Mouse (Mus musculus) left cerebral cortex, postnatal 36 days (tissue): ENCODE results near the gene Ppp1r27. TPM values are rescaled to one million over a fixed set of nuclear protein-coding genes. Genes with fewer than 3 reads are reported as not detected.
A peak's percentile ranks its signal among the peaks of the same experiment; 100 is the strongest.
"Not testable (repeated sequence)": the region's sequence is repeated elsewhere in the genome, so short reads cannot be mapped to it uniquely, and the experiment has no call there.

Source experiments
- DNase-seq, 2 experiments: peaks; one replicate each; pipeline ENCODE4 v3.0.0; 2021 to 2022; ENCODE audit warnings: low spot score in 2 of 2, mixed read lengths in 1 of 2
- intact Hi-C: fragments of 180-260 bp; cut with DNase I; formaldehyde crosslinking; loops from one replicate; pipeline ENCODE4 v1.15.1; 2025
- total RNA-seq, 2 experiments: library from RNA; stranded (reverse); gene quantifications; 2 replicates each; pipeline ENCODE4 v1.2.3; 2021

Gene Ppp1r27
- total RNA-seq, 2 experiments from 2014 or later = not detected

DNA sequence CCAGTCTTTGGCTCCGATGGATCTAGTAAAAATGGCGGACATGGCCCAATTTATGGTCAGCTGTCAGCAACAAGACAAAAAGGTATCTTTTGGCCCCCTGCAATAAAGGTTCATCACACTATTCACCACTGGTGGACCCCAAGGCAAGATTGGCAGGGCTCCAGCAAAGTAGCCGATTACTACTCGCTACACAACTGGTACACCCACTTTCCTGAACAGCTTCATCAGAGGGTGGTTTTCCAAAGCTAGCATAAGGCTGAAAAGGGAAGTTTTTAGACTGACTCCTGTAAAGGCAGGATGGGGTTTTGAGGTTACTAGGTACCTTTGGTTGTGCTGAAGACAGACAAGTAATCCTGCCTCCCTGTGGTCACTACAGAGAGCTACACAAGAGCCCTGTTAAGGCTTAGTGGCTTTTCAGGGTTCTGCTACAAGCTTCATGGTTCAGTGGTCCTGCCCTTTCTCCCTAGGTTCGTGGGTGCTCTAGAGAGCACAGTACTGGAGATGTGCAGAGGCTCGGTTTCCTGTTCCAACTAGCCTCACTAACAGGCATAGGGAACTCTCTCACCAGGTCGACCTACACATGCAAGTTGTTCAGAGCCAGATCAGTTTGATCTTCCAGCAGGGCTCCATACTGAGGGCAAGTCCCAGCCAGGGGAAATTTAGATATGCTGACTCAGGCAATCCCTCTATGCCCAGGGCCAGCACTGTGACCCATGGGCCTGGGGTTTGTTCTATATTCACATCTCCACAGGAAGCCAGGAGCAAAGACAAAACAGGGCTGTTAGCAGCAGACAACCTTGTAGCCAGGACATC lies 26.5 kb upstream of the Ppp1r27 start:
- intact Hi-C loops = loop anchor here (10.0 kb wide), 1 partner anchor 93 kb away; the partner anchor contains the start of gene Mrpl12
- no peak for DNase-seq

DNA sequence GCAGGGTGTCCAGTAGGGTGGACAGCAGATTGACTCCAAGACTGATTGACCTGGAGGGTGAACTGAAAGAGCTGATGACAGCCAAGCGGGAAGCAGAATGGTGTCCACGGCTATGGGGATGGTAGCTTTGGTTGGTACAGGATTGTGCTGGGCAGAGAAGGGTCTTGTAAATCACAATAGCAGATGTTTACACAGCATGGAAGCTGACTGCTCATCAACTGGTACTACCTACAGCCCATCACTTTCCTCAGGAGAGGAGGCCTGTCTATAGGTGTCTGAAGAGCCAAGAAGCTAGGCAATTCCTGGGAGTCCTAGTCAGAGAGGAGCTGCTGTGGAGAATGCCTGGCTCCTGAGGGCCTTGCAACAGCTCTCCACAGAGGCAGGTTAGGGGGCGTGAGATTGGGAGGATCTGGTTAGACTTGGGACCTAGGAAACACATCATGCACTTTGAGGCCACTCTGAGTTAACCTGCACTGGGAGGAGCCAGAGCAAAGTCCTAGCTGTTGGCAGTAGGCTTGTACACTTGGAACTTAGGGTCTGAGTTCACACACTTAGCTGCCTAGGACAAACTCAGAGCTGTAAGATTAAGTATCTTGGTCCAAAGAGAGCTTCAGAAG lies 25.5 kb upstream of the Ppp1r27 start:
- no peak for DNase-seq
- intact Hi-C loops = loop anchor here (10.0 kb wide), 1 partner anchor 92 kb away; the partner anchor contains the start of gene Mrpl12

DNA sequence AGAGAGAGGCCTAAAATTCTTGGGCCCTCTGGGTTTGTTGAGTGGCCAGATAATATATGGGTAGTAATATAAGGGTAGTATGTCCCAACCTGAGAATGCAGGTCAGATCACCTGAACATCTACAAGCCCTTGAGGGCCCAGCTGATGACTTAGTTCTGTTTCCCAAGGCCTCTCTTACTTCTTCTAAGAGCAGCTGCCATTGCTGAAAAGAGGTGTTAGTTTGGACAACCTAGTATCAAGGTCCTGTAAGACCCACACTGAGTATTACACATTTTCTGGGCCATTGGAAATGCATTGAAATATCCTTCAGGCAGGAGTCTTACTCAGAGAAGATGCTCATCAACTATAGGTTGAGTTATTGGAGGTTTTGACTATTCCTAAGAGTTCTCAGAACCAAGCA lies 25.0 kb upstream of the Ppp1r27 start:
- intact Hi-C loops = loop anchor here (10.0 kb wide), 1 partner anchor 91 kb away; the partner anchor contains the start of gene Mrpl12
- DNase-seq = no peak

DNA sequence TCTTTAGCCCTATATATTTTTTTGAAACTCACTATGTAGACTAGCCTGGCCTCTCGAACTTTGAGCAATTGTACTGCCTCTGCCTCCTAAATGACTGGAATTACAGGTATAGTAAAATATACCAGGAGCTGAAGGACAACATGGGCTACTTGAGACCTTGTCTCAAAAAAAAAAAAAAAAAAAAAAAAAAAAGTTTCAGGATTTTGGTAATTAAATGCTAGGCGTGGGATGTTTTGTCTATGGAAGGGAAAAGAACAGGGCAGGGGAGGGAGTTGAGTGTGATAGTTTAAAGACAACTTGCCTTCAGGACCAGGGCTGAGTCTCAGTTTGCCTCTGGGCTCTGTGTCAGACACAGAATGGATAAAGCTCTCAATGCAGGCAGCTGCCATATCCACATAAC lies 24.1 kb upstream of the Ppp1r27 start:
- intact Hi-C loops = loop anchor here (10.0 kb wide), 1 partner anchor 90 kb away; the partner anchor contains the start of gene Mrpl12

DNA sequence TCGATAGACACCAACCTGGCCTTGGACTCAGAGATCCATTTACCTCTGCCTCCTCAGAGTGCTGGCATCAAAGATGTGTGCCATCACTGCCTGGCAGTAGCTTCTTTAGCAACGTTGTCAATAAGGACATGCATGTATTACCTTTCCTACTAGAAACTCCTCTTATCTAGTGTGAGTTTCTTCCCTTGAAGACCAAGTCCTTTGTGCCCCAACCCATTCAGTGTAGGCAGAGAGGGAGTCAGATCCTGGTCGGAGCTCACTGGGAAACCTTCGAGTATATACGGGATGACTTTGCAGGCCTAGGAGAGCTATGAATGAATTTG lies 23.3 kb upstream of the Ppp1r27 start:
- DNase-seq = no peak
- intact Hi-C loops = loop anchor here (10.0 kb wide), 1 partner anchor 89 kb away; the partner anchor contains the start of gene Mrpl12

More for the DNA sequence above, 24.1 kb upstream of the Ppp1r27 start:
- DNase-seq = no peak

DNA sequence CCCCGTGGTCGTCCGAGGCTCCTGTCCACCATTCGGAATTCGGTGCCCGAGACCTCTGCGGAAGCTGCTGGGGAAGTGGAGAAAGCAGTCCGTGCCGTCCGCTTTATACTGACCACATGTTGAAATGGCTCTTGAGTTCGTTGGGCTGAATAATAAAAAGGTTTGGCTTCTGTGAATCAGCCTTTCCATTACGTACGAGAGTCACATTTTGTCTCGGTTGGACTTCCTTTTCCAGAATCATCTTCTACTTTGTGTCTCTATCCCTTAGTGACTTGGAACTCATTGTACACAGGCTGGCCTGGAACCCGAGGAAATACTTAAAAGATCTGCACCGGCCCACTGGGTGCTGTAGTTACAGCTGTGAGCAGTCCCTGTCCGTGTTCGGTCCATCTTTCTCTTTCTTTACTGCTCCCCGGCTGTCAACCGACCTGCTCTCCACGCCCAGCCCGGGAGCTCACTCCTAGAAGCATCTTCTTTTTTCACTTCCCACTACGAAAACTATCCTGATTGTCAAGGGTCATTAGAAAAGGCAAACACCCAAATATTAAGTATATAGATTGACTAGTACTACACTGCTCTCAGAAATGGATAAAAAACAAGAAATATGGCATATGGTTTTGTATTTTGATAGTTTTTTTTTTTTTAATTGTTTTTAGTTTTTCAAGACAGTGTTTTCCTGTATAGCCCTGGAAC lies 22.8 kb upstream of the Ppp1r27 start:
- no peak for DNase-seq
- intact Hi-C loops = loop anchor here (1.0 to 10.0 kb wide), 2 partner anchors 8 to 89 kb away; partner anchors contain the start of genes Arhgdia and Mrpl12

DNA sequence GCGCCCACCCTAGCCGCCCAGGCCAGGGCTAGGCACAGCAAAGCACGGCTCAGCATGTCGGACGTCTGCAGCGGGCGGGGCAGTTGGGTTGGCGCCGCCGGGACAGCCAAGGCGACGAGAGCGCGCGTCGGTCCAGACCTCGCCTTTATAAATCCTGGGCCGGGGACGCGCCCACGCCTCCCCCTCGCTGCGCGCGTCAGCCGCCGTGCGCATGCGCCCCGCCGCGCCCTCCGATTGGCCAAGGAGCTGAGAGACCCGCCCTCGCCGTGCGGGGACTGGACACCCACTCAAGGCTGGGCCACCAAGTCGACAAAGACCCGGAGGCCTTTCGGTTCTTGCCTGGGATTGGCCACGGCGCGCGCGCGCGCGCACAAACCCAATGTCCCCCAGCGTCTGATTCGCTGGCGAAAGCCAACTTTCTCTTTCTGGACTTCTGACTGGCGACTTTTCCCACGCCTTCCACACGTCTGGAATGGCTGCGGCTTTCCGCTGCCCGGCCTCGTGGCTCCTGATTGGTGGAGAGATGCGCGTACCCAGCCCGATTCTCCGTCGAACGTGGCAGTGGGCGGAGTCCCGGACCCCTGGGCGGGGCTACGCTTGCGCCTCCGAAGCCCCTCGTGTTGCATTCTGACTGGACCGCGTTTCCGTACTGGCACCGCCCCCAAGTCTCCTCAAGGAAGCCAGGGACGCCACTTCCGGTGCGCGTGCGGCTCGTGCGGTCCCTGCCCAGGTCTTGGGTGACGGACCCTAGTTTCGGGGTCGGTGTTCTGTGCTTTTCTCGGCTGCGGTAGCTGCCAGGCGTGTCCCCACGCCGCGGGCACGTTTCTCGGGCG lies 22.0 kb upstream of the Ppp1r27 start, which contains the start of gene P4hb:
Gene P4hb (minus strand): TSS at position 502 of the 833 bp plus-strand sequence.
- intact Hi-C loops = loop anchor here (1.0 to 10.0 kb wide), 2 partner anchors 8 to 88 kb away; partner anchors contain the start of genes Arhgdia and Mrpl12

DNA sequence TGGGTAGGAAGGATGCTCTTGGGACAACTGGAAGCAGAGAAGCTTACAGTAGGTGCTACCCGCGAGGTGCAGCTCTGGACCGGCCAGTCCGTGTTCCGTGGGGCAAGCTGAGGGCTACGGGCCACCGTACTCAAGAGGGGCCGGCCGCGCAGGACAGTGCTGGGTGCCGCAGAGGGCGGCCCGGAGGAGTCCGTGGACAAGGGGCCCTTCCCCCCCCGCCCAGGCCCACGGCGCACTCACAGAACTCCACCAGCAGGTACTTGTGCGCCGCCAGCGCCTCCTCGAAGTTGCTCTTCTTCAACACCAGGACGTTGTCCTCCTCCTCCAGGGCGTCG lies 21.5 kb upstream of the Ppp1r27 start:
- peak in 1 of 2 experiments; percentile 18 for DNase-seq
- intact Hi-C loops = loop anchor here (10.0 kb wide), 1 partner anchor 88 kb away; the partner anchor contains the start of gene Mrpl12

More for the DNA sequence above, 22.0 kb upstream of the Ppp1r27 start, which contains the start of gene P4hb:
- DNase-seq = peak; percentile 100

DNA sequence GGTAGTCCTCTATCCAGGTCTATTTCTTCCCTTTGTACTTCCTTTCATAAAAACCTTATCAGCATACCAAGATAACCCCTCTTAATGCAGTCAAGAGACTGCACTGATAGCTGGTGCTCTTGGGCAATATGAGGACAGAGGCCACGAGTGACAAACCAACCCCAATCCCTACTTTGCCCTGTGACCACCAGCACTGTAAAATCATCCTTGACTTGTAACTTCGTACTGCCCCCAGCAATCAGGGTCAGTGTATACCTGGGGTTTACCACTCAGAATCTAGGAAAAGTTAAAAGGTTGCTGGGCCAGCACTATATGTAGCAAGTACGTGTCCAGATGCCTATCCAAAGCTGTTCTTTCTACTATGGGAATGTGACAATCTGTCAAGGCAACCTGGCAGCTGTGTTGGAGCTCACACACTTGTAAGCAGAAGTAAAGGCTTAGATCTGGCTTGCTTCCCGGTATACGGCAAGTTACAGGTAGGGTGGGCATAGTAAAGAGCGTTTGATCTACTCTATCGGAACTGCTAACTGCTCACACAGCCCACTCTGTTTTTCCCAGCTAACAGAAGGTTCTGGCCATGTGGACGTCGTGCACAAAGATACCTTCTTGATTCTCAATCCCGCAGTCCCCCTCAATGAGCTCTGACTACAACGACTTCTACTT lies 21.0 kb upstream of the Ppp1r27 start:
- intact Hi-C loops = loop anchor here (2.0 to 10.0 kb wide), 2 partner anchors 57 to 87 kb away; partner anchors contain the start of gene Mrpl12
- no peak for DNase-seq

DNA sequence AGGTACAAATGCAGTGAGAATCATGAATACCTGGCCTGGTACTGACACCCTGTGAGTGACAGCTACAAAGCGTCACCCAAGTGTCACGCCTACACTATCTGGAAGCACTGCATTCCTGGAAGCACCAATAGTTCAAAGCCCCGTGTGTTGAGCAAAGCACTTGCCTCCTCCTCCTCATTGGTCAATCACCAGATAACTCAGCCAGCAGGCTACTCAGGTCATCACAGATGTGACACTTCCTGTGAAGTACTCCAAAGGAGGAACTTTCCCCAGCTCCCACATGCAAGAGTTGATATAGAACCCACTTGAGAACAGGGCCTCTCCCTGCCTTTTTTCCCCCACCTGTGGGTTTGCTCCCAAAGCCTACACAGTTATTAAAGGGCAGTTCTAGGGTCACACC lies 20.2 kb upstream of the Ppp1r27 start:
- intact Hi-C loops = loop anchor here (2.0 to 10.0 kb wide), 2 partner anchors 56 to 86 kb away; partner anchors contain the start of gene Mrpl12
- DNase-seq = no peak

DNA sequence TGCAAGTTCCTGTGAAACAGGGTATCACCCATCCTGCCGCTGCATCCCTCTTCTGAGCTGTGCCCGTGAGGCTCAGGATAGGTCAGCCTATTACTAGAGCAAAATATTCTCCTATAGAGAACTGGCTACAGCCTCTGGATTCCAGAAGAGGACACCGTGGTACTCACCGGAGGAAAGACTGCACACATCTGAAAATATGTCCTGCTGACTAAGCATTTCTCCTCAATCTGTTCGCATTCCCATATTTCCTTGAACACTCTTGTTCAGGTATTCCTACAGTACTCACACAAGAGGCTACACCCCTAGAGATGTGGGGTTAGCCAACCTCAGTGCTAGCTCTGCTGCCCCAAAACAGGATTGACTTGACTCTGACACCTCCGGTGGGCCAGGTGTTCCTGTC lies 17.4 kb upstream of the Ppp1r27 start:
- intact Hi-C loops = no loop called here
- no peak for DNase-seq

DNA sequence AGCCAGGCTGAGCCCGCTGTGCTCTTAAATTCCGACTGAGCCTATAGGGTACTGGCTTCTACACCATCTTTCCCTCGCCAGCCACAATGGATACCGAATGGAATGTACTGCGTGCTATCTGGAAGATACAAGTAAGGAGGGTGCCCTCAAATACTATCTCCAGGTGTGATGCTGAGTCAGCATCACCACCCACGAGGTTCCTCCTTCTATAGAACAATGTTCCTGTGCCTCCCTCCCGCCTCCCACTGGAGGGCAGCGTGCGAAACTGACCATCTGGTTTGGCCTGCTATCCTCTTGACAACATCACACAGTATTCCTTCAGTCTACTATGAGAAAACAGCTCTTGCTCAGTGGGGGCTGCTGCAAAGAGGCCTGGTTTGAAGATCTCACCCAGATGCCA lies 14.2 kb upstream of the Ppp1r27 start:
- intact Hi-C loops = no loop called here
- peak in 1 of 2 experiments; percentile 11 for DNase-seq

DNA sequence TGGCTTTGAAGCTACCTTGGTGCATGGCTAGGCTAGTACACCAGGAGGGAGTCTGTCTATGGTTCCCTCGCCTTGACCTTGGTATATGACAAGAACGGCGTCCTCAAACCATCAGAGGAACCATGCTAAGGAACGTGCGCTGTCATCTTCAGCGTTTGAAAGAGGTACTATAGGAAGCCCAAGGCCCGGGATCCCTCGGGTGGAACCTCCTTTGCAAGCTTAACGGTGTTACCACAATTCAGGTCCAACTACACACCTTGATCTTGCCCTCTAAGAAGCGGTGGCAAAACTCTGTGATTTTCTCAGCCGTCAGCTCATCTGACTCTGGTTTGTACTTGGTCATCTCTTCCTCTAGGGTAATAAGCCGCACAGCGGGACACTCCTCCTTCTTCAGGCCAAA lies 12.0 kb upstream of the Ppp1r27 start:
- intact Hi-C loops = no loop called here
- no peak for DNase-seq

DNA sequence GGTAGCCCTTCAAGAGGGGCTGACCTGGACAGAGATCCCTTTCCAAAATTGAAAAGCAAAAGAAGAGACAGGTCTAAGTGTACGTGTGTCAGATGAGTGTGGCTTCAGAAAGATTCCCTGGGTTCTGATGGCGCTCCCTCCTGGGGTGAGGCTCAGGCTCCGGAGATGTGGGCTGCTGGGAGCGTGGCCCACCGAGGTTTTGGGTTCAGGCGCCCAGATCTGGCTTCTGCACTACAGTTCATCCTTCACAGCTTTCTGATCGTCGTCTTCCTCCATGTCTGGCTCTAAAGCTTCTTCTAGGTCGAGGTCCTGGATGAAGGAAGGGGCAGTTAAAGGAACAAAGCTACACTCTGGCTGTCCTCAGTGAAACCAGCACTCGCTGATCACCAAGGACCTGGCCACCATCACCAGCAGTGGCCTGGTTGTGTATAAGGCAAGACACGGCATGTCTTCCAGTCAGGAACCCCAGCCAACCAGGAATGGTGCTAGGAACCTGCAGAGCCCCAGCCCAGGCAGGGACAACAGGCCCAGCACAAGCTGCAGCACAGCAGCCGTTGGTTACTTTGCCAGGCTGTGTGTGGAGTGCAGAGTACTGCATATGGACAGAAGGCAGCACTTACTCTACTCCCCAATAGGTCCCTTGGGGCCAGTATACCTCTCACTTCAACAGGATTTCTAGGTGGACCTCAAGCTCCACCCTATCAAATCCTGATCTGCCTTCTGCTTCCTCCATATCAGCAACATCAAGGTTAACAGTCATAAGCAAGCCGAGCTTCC lies 10.2 kb upstream of the Ppp1r27 start:
- no peak for DNase-seq
- intact Hi-C loops = no loop called here

DNA sequence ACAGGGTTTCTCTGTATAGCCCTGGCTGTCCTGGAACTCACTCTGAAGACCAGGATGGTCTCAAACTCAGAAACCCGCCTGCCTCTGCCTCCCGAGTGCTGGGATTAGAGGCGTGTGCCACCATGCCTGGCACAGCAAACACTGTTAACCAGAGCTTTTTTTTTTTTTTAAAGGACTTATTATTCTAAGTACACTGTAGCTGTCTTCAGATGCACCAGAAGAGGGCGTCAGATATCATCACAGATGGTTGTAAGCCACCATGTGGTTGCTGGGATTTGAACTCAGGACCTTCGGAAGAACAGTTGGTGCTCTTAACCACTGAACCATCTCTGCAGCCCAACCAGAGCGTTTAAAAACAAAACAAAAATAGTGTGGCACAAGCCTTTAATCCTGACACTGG lies 7.9 kb upstream of the Ppp1r27 start:
- intact Hi-C loops = not testable (repeated sequence)

DNA sequence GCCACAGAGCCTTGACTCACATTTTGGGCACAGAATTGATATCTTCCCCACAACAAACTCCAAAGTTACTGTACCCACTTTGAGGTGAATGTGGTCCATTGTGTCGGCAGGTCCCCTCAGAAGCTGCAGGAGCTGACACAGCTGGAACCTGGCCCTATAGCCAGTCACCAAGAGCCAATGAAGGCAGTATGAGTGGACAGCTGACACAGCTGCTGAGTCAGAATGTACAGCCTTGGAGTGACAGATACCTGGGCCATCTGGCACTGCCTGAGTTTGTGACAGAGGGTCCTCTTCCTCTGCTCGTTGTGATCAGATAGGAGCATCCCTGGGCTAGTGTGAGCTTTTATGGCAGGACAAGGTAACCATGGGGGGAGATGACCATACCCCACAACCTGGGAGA lies 4.3 kb upstream of the Ppp1r27 start:
- no peak for DNase-seq
- intact Hi-C loops = no loop called here

More for the DNA sequence above, 7.9 kb upstream of the Ppp1r27 start:
- DNase-seq = not testable (repeated sequence)

DNA sequence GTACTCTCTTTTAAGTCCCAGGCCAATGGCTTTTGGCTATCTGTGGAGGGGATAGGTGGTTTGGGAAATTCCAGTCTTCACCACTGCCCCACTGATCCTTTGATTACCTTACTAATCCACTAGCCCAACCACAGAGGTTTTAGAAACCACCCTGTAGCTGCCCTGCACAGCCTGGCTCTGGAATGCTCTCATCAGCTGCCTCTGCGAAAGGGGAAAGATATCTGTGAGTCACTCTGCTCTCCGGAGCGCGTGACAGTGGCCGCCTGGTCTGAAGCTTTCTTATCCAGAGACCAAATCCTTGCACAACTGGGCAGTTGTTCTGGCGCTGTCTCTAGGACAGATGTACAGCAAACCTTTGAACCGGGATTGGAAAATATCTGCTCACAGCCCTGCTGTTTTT lies 3.9 kb upstream of the Ppp1r27 start:
- DNase-seq = no peak
- intact Hi-C loops = no loop called here

DNA sequence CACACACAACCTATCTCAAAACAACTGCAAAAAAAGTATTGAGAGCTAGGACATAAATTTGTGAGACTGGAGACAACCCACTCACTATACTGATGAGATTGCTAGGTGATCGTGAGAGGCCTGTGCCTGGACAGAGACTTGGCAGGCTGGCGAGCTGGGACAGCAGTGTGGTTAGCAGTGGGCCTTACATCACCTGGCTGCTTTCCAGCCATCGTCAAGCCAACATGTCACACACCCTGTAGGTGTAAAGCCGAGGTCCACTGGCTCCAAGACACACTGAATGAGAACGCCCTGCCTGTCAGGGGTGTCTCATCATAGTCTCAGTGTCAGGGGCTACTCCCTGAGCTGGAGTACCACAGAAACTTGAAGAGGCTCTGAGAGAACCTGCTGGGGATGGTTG lies 1.8 kb upstream of the Ppp1r27 start:
- intact Hi-C loops = no loop called here
- no peak for DNase-seq
